Mouse (Mus musculus) midbrain, embryonic 12.5 days (tissue): Measurements from ENCODE around the gene Nkg7. TPM values are rescaled to one million over a fixed set of nuclear protein-coding genes. Genes with fewer than 3 reads are reported as not detected.

Experiments used
- ATAC-seq: fragments of 200-750 bp; cut with Nextera tagmentation; 2 replicates; pipeline ENCODE4 v1.8.0; 2017; ENCODE audit warnings: low read depth, moderate TSS enrichment, moderate library complexity; ENCODE audit not compliant: low FRiP score
- H3K27ac ChIP-seq: fragments of 300-500 bp; sonication (generic); replicated peaks from 2 replicates; pipeline ENCODE4 v1.5.1; 2016; ENCODE audit warnings: mild to moderate bottlenecking
- H3K27me3 ChIP-seq: fragments of 300-500 bp; sonication (generic); 2 replicates; pipeline ENCODE4 v1.6.1; 2016; ENCODE audit warnings: mild to moderate bottlenecking
- H3K36me3 ChIP-seq: fragments of 300-500 bp; sonication (generic); 2 replicates; pipeline ENCODE4 v1.6.1; 2016
- H3K4me1 ChIP-seq: fragments of 300-500 bp; sonication (generic); 2 replicates; pipeline ENCODE4 v1.6.1; 2016
- H3K4me2 ChIP-seq: fragments of 300-500 bp; sonication (generic); replicated peaks from 2 replicates; pipeline ENCODE4 v1.6.1; 2016; ENCODE audit warnings: mild to moderate bottlenecking, moderate library complexity
- H3K4me3 ChIP-seq: fragments of 300-500 bp; sonication (generic); 2 replicates; pipeline ENCODE4 v1.5.1; 2016; ENCODE audit warnings: mild to moderate bottlenecking
- H3K9ac ChIP-seq: fragments of 300-500 bp; sonication (generic); replicated peaks from 2 replicates; pipeline ENCODE4 v1.6.1; 2016; ENCODE audit warnings: mild to moderate bottlenecking, moderate library complexity
- H3K9me3 ChIP-seq: fragments of 300-500 bp; sonication (generic); 2 replicates; pipeline ENCODE4 v1.6.1; 2016; ENCODE audit warnings: mild to moderate bottlenecking
- WGBS: fragments of 180-500 bp; shearing (Covaris S2); methylation state at CpG from one replicate; pipeline ENCODE4 v1.1.7; 2016; 5-methylcytosine and 5-hydroxymethylcytosine counted together
- microRNA-seq: library from miRNA; unstranded; fragments of <30 nt; microRNA quantifications from one replicate; pipeline ENCODE4, GENCODE M21; 2017
- polyA plus RNA-seq: library from polyadenylated mRNA; unstranded; fragments of >200 nt; fragmentation: Nextera tagmentation; extraction: Ambion mirVana; gene quantifications from 2 replicates; pipeline ENCODE4 v1.2.1, GENCODE M21; 2016

Nkg7 gene
- polyA plus RNA-seq, 1 experiment from 2014 or later: not detected

DNA sequence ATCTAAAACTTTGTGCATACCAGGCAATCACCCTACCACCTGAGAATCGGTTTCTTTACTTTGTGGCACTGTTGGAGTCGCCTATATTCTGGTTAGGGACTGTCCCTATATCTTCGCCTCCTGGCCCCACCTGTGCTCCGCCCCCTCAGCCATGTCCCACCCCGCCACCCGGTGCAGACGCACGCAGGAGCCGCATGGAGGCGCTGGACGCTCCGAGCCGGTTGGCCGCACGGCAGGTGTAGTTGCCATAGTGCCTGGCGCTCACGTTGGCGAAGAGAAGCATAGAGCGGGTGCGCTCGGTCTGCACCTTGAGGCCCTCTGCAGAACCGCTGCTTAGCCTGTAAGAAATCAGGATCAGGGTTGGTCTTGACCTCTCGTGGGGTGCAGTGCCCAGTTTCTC, 38.8 kb downstream of the Nkg7 start:
- peaks cover 11% of the 10 kb centered on the region for H3K36me3 ChIP-seq
- H3K27ac ChIP-seq: no peak overlapping the region
- ATAC-seq: no peak
- whole genome bisulfite sequencing: 11% methylated on average over 23 of the region's 23 CpGs
- H3K4me2 ChIP-seq: no peak overlapping the region
- no peak overlapping the region for H3K4me3 ChIP-seq
- peaks cover 49% of the 10 kb centered on the region for H3K27me3 ChIP-seq
- no peak overlapping the region for H3K9ac ChIP-seq
- no peaks in the 10 kb centered on the region for H3K9me3 ChIP-seq
- peaks cover 18% of the 10 kb centered on the region; the same call in 1 of the 2 replicates for H3K4me1 ChIP-seq

GRCm38 (mm10) chr7:43476376-43476775, 39.5 kb downstream of the Nkg7 start:
- Histone ChIP-seq H3K4me2 (no peak overlapping the region), H3K27ac (no peak overlapping the region), H3K36me3 (peaks cover 11% of the 10 kb centered on the region), H3K9me3 (no peaks in the 10 kb centered on the region), H3K4me1 (peaks cover 18% of the 10 kb centered on the region; the same call in 1 of the 2 replicates), H3K4me3 (no peak overlapping the region), H3K27me3 (peaks cover 49% of the 10 kb centered on the region), H3K9ac (no peak overlapping the region; the same call in 1 of the 2 replicates)
- WGBS: 7% methylated on average over 13 of the region's 13 CpGs
- ATAC-seq: 0 out of 2 replicates have a peak, but pooled peaks have one; percentile 36

- no peaks in the 10 kb centered on the region for H3K9me3 ChIP-seq
- H3K9ac ChIP-seq: no peak overlapping the region
- peaks cover 29% of the 10 kb centered on the region for H3K27me3 ChIP-seq
- ATAC-seq: no peak
- WGBS: 74% methylated on average over 3 of the region's 3 CpGs
- peaks cover 23% of the 10 kb centered on the region for H3K4me1 ChIP-seq
- H3K4me3 ChIP-seq: no peak overlapping the region
- no peak overlapping the region for H3K4me2 ChIP-seq
- H3K27ac ChIP-seq: no peak overlapping the region
- peaks cover 6% of the 10 kb centered on the region for H3K36me3 ChIP-seq
Measured at GRCm38 (mm10) chr7:43481191-43481590, 44.3 kb downstream of the Nkg7 start.

DNA sequence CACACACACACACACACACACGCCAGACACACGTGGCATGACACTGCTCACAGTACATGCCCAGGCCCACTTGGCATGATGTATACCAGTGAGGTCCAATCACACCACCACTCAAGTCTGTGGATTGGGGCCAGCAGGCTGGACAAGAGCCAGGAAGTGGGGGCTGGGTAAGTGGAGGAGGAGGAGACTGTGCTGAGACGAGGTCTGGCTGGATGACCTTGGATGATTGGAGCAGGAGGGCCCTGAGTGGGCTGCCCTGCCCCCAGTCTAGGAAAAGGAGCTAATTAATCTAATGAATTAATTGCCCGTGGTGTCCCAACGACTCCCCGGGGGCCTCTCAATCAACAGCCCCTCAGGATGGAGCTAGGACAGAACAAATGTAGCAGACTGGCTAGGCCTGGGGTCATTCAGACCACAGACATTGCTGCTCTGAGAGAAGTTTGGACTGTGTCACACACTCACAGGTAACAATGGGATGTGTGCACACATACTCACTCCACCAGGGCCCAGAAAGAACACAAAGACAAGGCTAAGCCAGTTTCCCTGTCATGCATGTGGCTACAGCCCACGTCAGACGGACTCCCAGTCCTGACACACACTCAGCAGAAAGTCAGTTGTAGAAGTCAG, 45.3 kb downstream of the Nkg7 start:
- 68% methylated on average over 8 of the region's 8 CpGs for WGBS
- Histone ChIP-seq H3K9ac (0 out of 2 replicates have a peak overlapping the region, but pooled peaks have one; percentile 7), H3K4me3 (no peak overlapping the region), H3K4me1 (peaks cover 15% of the 10 kb centered on the region), H3K27me3 (peaks cover 19% of the 10 kb centered on the region), H3K27ac (no peak overlapping the region), H3K9me3 (no peaks in the 10 kb centered on the region), H3K36me3 (peaks cover 6% of the 10 kb centered on the region), H3K4me2 (no peak overlapping the region)
- ATAC-seq: peak; percentile 35; the same call in 1 of the 2 replicates

- Histone ChIP-seq H3K9ac (no peak overlapping the region), H3K27me3 (peaks cover 8% of the 10 kb centered on the region), H3K4me3 (no peak overlapping the region), H3K4me1 (peaks cover 18% of the 10 kb centered on the region), H3K4me2 (no peak overlapping the region), H3K27ac (no peak overlapping the region), H3K36me3 (peaks cover 6% of the 10 kb centered on the region), H3K9me3 (no peaks in the 10 kb centered on the region)
- ATAC-seq: no peak
- WGBS: 21% methylated on average over 10 of the region's 10 CpGs
Measured at GRCm38 (mm10) chr7:43483236-43483635, 46.4 kb downstream of the Nkg7 start.

Small RNA genes lying within 50 kb of the gene (microRNA-seq; reads per million reads assigned to microRNA genes)
- gene Mir7051: 2.6 reads per million, percentile 3 among the genes with 10 or more reads in this experiment

Other genes starting within 250 kb of the Nkg7 start
- gene Zfp715, start 123.8 kb upstream of the Nkg7 start, polyA plus RNA-seq: 15.3 and 16.2 TPM in 2 replicates
- 0.20 and 0.27 TPM in 2 replicates for gene Siglecf, start 85.7 kb upstream of the Nkg7 start, polyA plus RNA-seq
- gene Siglecg, start 28.9 kb upstream of the Nkg7 start, polyA plus RNA-seq: not detected in 2 replicates
- gene Lim2, start 9.4 kb upstream of the Nkg7 start, polyA plus RNA-seq: not detected in 2 replicates
- gene Cldnd2, start 3.7 kb downstream of the Nkg7 start, polyA plus RNA-seq: not detected in 2 replicates
- 147 and 163 TPM in 2 replicates for gene Etfb, start 7.0 kb downstream of the Nkg7 start, polyA plus RNA-seq
- gene Gm45233, start 7.1 kb downstream of the Nkg7 start, polyA plus RNA-seq: 1.4 TPM in 1 of 2 replicates, not detected in the other
- gene Vsig10l, start 26.1 kb downstream of the Nkg7 start, polyA plus RNA-seq: 4.0 and 7.4 TPM in 2 replicates
- 3.9 and 4.1 TPM in 2 replicates for gene Iglon5, start 53.0 kb downstream of the Nkg7 start, polyA plus RNA-seq
- gene 4931406B18Rik, start 68.9 kb downstream of the Nkg7 start, polyA plus RNA-seq: not detected in 2 replicates
- 1.1 and 1.4 TPM in 2 replicates for gene Cd33, start 107.4 kb downstream of the Nkg7 start, polyA plus RNA-seq
- gene Zfp658, start 125.2 kb downstream of the Nkg7 start, polyA plus RNA-seq: 9.3 and 10.1 TPM in 2 replicates
- gene Zfp719, start 142.5 kb downstream of the Nkg7 start, polyA plus RNA-seq: 17.8 and 17.9 TPM in 2 replicates
- gene Zfp819, start 170.1 kb downstream of the Nkg7 start, polyA plus RNA-seq: 0.24 and 0.58 TPM in 2 replicates
- not detected in 2 replicates for gene Ceacam18, start 197.6 kb downstream of the Nkg7 start, polyA plus RNA-seq
- gene Siglece, start 223.1 kb downstream of the Nkg7 start, polyA plus RNA-seq: 0.24 TPM in 2 replicates
- 17.6 and 17.9 TPM in 2 replicates for gene Ctu1, start 234.9 kb downstream of the Nkg7 start, polyA plus RNA-seq